Comparison of ENCODE assay signal across 19 mouse cellular contexts in genomic region chr2:11209335-11209734, GRCm38 (mm10).
"Had no signal": no experiment of that assay in that cellular context is flagged by ENCODE, and none has a peak within 500 bp of the region (broad histone marks: within the 10 kb centered on the region; RNA-seq: fewer than 3 reads in every experiment).

No protein-coding gene starts in this region.

- H3K27me3 ChIP-seq: liver, embryonic 13.5 days; lung, embryonic 15.5 days had no signal

- H3K9ac ChIP-seq: liver, embryonic 13.5 days; lung, embryonic 15.5 days had no signal

- H3K27ac ChIP-seq: layer of hippocampus, adult 2 months; liver, embryonic 13.5 days; lung, embryonic 15.5 days; stomach, postnatal 0 days had no signal

- H3K4me2 ChIP-seq: liver, embryonic 13.5 days; lung, embryonic 15.5 days; midbrain, embryonic 11.5 days had no signal

- H3K9me3 ChIP-seq: liver, embryonic 13.5 days; lung, embryonic 15.5 days had no signal

- DNase-seq: kidney, adult 18-20 months; kidney, adult 9 months; kidney, postnatal 14 days; kidney, postnatal 4 days; layer of hippocampus, adult 9-11 months; liver, embryonic 13.5 days; lung, adult 18-20 months; lung, postnatal 10 days; lung, postnatal 36 days; midbrain, embryonic 14.5 days; thymus, adult 2 months; thymus, postnatal 14 days; thymus, postnatal 4 days had no signal

- H3K36me3 ChIP-seq: liver, embryonic 13.5 days; lung, embryonic 15.5 days had no signal

- H3K4me3 ChIP-seq: layer of hippocampus, adult 2 months; liver, embryonic 13.5 days; lung, embryonic 15.5 days had no signal

- H3K4me1 ChIP-seq: lung, embryonic 15.5 days had no signal

- ATAC-seq: inflammation-experienced regulatory T-cells, adult 6 months; intestine, embryonic 16.5 days had no signal
